14 mouse cellular contexts compared by ENCODE assay signal in genomic region chr12:80837614-80838013, GRCm38 (mm10).
"Had no signal": no experiment of that assay in that cellular context is flagged by ENCODE, and none has a peak within 500 bp of the region (broad histone marks: within the 10 kb centered on the region; RNA-seq: fewer than 3 reads in every experiment).

No protein-coding gene starts in this region.

- H3K36me3 ChIP-seq: liver, embryonic 13.5 days; midbrain, embryonic 15.5 days; neural tube, embryonic 12.5 days had no signal

- H3K27ac ChIP-seq: left cerebral cortex, adult 2 months; liver, embryonic 13.5 days; midbrain, embryonic 15.5 days; neural tube, embryonic 12.5 days had no signal

- H3K4me2 ChIP-seq: liver, embryonic 13.5 days; midbrain, embryonic 11.5 days; midbrain, embryonic 15.5 days; neural tube, embryonic 12.5 days had no signal

- H3K4me1 ChIP-seq: midbrain, embryonic 15.5 days had no signal

- H3K9me3 ChIP-seq: liver, embryonic 13.5 days; megakaryocyte, embryonic 14.5 days; midbrain, embryonic 15.5 days; neural tube, embryonic 12.5 days had no signal

- DNase-seq: kidney, adult 18-20 months; kidney, postnatal 10 days; kidney, postnatal 4 days; liver, embryonic 13.5 days; lung, adult 18-20 months; lung, postnatal 4 days; thymus, postnatal 36 days had no signal

- ATAC-seq: hindbrain, embryonic 16.5 days; inflammation-experienced regulatory T-cells, adult 6 months; midbrain, embryonic 15.5 days had no signal

- H3K4me3 ChIP-seq: left cerebral cortex, adult 2 months; liver, embryonic 13.5 days; megakaryocyte, embryonic 14.5 days; midbrain, embryonic 15.5 days; neural tube, embryonic 12.5 days had no signal

- H3K9ac ChIP-seq: liver, embryonic 13.5 days; midbrain, embryonic 15.5 days; neural tube, embryonic 12.5 days had no signal

- H3K27me3 ChIP-seq: liver, embryonic 13.5 days; megakaryocyte, embryonic 14.5 days; midbrain, embryonic 15.5 days; neural tube, embryonic 12.5 days had no signal
